Mouse (Mus musculus) kidney, postnatal 14 days (tissue): Measurements from ENCODE around the gene Pgp.

ENCODE experiments used
- DNase-seq: peaks from one replicate; pipeline ENCODE4 v3.0.0; 2022; ENCODE audit warnings: mixed read lengths

Pgp gene

GRCm38 (mm10) chr17:24485090-24485860, 15.1 kb downstream of the Pgp start:
- DNase-seq: no peak

- peak; percentile 32 for DNase-seq
Observed at GRCm38 (mm10) chr17:24488186-24488661, 18.0 kb downstream of the Pgp start, which contains the start of gene Caskin1. TSS of gene Caskin1 (plus strand) at chr17:24488601.

GRCm38 (mm10) chr17:24488662-24489264, 18.6 kb downstream of the Pgp start:
- peak; percentile 49 for DNase-seq

GRCm38 (mm10) chr17:24489265-24490030, 19.3 kb downstream of the Pgp start:
- DNase-seq: no peak

GRCm38 (mm10) chr17:24490399-24490798, 20.2 kb downstream of the Pgp start:
- no peak for DNase-seq

DNA sequence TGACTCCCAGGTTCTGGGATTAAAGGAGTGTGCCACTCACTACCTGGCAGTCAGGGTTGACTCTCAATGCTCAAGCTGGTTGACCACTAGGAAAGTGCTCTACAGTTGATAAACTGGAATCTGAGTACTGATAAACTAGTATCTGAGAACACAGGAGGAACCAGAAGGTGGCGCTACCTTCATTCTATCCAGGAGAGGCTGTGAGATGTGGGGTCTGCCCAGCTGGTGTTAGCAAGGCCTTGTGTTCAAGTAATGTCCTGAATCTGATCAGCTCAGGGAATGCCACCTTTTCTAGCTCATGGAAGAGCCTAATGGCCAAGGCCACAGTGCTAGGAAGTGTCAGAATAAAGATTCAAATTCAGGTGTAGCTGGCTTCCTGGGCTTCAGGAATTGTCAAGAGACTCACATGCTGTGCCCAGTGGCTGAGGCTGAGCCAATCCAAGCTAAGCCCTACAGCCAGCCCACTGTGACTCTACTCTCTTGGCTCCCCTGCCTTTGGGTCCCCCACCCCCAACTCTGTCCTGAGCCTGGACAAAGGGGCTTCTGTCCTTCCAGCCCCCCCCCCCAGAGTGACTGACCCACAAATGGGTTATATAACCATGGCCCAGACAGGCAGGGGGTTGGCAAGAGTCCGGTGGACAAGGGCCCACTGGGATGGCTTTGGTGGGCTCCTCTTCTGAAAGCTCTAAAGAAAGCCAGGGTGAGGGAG, 24.6 kb downstream of the Pgp start:
- peak; percentile 59 for DNase-seq

GRCm38 (mm10) chr17:24495443-24495842, 25.3 kb downstream of the Pgp start:
- DNase-seq: no peak

DNA sequence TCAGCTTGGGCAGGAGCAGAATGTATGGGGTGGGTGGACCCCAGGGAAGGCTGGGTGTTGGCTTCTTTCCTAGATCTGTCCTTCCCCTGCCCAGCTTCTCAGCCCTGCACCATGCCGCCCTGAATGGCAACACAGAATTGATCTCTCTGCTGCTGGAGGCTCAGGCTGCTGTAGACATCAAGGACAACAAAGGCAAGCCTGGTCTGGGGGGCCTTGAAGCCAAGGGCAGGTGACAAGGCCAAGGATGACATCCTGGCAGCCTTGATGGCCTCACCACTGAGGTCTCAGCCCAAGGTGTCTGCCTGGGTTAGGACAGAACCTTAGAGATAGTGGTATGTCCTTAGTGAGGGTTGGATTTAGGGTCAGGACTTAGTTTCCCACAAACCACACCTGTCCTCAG, 25.8 kb downstream of the Pgp start:
- DNase-seq: no peak

GRCm38 (mm10) chr17:24502208-24502607, 32.0 kb downstream of the Pgp start:
- DNase-seq: no peak

GRCm38 (mm10) chr17:24504085-24504484, 33.9 kb downstream of the Pgp start:
- no peak for DNase-seq

DNA sequence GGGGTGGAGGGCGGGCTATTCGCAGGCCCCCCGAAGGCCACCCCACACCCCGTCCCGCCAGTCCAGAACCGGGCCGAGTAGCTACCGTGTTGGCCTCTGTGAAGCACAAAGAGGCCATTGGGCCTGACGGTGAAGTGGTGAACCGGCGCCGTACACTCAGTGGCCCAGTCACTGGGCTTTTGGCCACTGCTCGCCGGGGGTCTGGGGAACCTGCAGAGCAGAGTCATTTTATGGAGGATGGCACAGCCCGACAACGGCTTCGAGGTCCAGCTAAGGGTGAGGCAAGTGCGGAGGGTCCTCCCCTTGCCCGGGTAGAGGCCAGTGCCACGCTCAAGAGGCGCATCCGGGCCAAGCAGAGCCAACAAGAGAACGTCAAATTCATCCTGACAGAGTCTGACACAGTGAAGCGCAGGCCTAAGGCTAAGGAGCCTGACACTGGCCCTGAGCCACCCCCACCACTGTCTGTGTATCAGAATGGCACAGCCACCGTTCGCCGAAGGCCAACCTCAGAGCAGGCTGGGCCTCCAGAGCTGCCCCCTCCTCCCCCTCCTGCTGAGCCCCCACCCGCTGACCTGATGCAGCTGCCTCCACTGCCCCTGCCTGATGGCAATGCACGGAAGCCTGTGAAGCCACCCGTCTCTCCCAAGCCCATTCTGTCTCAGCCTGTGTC, 35.2 kb downstream of the Pgp start:
- no peak for DNase-seq

GRCm38 (mm10) chr17:24506332-24507070, 36.3 kb downstream of the Pgp start:
- no peak for DNase-seq

DNA sequence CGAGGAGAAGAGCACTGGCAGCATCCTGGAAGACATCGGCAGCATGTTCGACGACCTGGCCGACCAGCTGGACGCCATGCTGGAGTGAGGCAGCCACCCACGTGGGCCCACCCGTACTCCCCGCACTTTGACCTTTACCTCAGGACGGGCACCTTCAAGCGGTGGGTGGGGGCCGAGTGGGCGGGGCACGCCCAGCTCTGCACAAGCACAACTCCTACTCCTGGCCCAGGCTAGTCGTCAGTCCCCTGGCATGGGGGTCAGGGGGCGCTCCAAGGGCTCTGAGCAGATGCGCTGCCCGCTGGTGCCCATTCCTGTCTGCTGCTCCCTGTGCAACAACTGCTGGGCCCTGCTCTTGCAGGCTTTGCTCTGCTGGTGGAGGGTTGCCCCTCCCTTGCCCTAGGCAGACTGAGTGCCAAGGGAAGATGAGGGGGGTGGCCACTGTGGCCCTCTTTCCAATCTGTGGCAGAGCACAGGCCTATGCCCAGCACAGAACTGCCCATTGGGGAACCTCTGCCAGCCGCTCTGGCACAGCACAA, 37.0 kb downstream of the Pgp start:
- DNase-seq: peak; percentile 31

DNA sequence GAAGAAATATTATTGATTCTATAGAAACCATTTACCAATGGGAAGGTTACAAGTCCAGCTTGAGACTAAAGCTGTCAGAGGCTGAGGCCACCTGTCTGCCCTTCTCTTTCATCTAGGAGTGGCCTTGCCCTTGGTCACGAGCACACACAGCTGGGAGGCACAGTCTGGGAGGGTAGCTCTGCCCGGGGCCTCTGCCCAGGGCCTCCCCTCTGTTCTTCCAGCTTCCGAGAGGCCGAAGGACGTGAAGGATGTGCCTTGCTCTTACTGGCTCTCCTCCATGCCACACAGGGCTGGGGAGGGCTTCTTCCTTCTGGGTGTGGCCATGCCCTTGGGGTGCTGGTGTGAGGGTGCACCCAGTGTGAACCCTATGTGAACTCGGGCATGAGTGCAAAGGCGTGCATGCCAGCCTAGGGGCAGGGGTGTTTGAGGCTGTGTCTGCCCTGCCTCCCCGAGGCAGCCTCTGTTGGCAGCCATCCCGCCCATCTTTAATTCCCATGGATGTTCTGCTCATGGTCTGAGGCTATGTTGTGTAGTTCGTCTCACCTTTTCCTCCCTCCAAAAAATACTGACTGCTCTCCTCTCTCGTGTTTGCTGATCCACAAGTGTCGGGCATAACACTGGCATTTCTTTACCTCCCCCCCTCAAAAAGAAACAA, 37.7 kb downstream of the Pgp start:
- DNase-seq: no peak

GRCm38 (mm10) chr17:24513609-24514008, 43.4 kb downstream of the Pgp start:
- DNase-seq: peak; percentile 71

DNA sequence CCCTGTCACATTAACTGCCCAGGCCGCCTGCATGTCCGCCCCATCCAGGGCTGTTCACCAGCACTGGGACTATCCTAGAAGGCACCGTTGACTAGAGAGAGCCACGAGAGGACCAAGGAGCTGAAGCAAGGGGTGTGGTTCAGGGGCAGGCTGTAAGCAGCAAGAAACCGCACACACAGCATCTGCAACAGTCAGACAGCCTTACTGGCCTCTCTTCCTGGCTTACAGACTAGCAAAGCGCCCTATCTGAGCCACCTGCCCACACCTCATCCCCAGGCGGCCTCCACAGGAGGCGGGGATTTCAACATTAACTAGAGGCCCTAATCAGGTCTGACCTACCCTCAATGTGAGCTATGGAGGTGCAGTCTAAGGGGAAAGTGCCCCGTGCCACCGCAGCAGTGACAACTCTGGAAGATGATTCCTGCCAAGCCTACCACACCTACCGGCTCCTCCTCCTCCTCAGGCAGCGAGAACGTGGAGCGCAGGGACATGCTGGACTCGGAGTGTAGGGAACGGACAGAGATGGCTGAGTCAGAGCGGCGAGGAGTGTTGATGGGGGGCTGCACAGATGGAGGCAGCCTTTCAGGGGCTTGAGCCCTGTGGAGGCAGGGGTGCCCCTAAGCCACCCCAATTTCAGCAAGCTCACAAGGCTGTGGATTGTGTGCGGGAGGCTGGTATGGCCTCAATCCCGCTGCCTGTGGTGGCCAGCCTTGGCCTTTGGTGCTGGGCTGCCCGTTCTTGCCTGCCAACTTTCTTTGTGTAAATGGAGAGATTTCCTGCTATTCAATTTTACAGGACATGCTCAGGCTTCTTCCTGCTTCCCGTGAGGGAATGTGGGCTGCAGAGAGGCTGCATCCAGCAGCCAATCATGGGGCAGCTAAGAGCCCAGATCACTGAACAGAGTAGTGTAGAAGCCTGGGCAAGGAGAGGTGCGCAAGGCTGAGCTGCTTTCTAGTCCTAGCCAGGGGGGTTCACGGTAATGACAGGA, 44.4 kb downstream of the Pgp start:
- DNase-seq: peak; percentile 53

- DNase-seq: no peak
Observed at GRCm38 (mm10) chr17:24520450-24520849, 50.3 kb downstream of the Pgp start.
